Mouse (Mus musculus): Measurements from ENCODE around the gene Wnt7b. TPM values are rescaled to one million over a fixed set of nuclear protein-coding genes. Genes with fewer than 3 reads are reported as not detected.

Wnt7b gene
- total and polyA plus RNA-seq, 3 experiments, result not detected

GRCm38 (mm10) chr15:85532063-85532462, 50.2 kb downstream of the Wnt7b start:
- Histone ChIP-seq H3K9ac (ENCODE audit: insufficient read depth, low read depth) (no peak overlapping the region), H3K27ac (ENCODE audit: insufficient read depth, low read depth) (no peak overlapping the region), H3K36me3 (replicated peaks in 1 of 2; ENCODE audit: control insufficient read depth in 1 of 2, insufficient read depth in 1 of 2, low read length in 1 of 2) (no peaks in the 10 kb centered on the region), H3K4me1 (ENCODE audit: control insufficient read depth in 1 of 2, insufficient read depth in 2 of 2) (no peaks in the 10 kb centered on the region), H3K9me3 (replicated peaks; ENCODE audit: low read length) (no peaks in the 10 kb centered on the region), H3K4me2 (ENCODE audit: insufficient read depth, low read depth, poor library complexity, severe bottlenecking) (no peak overlapping the region), H3K4me3 (replicated peaks in 1 of 3; ENCODE audit: low read depth in 2 of 3, low read length in 2 of 3, poor library complexity in 1 of 3) (no peak overlapping the region), H3K79me2 (replicated peaks; ENCODE audit: control insufficient read depth, extremely low read depth, insufficient read depth, poor library complexity, severe bottlenecking) (no peaks in the 10 kb centered on the region), H3K27me3 (replicated peaks) (peaks cover 90% of the 10 kb centered on the region)
- TF ChIP-seq MAFK (IDR thresholded peaks at IDR 0.05; ENCODE audit: insufficient replicate concordance, low read length), result no peak
- no peak for TF ChIP-seq NRF1 (IDR thresholded peaks at IDR 0.05; ENCODE audit: low read depth, low read length)
- peak in 1 of 2 experiments; percentile 11; a peak in 1 of 4 replicates for TF ChIP-seq CTCF (conservative IDR thresholded peaks at IDR 0.05 in 1 of 2, IDR thresholded peaks at IDR 0.05 in 1 of 2; ENCODE audit: low read depth in 2 of 2, low read length in 2 of 2)
- no peak for TF ChIP-seq KAT2A (IDR thresholded peaks at IDR 0.05; ENCODE audit: insufficient replicate concordance, low read length)
- TF ChIP-seq RAD21 (IDR thresholded peaks at IDR 0.05; ENCODE audit: low read depth, low read length), result no peak; the same call in none of the 2 replicates
- in situ Hi-C loops (cut with MboI; ENCODE audit: low pct_ligation_motif_present, low pct_unique_long_range_greater_than_20kb, low sequenced_read_pairs) (no loop called here), dilution Hi-C loops (cut with MboI; ENCODE audit: extremely low pct_ligation_motif_present, extremely low pct_unique_long_range_greater_than_20kb, low sequenced_read_pairs) (no loop called here)
- DNase-seq (ENCODE audit: extremely low read depth), result no peak

DNA sequence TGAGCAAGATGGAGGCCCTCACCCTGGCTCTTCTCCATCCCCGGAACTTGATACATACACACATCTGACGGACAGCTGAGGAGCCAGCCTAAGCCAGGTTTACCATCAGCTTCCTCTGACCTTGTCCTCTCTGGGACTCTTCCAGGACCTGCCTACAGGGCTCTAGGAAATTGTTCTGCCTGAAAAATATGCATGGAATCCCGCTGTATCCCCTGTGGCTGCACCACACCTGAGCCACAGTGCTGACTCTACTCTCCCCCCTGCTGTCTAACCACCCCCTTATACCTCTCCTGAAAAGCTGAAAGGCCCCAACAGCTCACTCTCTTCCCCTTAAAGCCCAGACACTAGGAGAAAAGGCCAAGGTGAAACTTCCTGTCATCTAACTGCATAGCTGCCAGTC, 52.4 kb downstream of the Wnt7b start:
- H3K4me2 ChIP-seq (ENCODE audit: insufficient read depth, low read depth, poor library complexity, severe bottlenecking), result no peak overlapping the region
- no peaks in the 10 kb centered on the region for H3K4me1 ChIP-seq (ENCODE audit: control insufficient read depth in 1 of 2, insufficient read depth in 2 of 2)
- dilution Hi-C loops (cut with MboI; ENCODE audit: extremely low pct_ligation_motif_present, extremely low pct_unique_long_range_greater_than_20kb, low sequenced_read_pairs), result no loop called here
- no peak overlapping the region for H3K9ac ChIP-seq (ENCODE audit: insufficient read depth, low read depth)
- no peak for TF ChIP-seq MAZ (IDR thresholded peaks at IDR 0.05; ENCODE audit: low read depth, low read length)
- no peak overlapping the region for H3K27ac ChIP-seq (ENCODE audit: insufficient read depth, low read depth)
- in situ Hi-C loops (cut with MboI; ENCODE audit: low pct_ligation_motif_present, low pct_unique_long_range_greater_than_20kb, low sequenced_read_pairs), result no loop called here
- no peak overlapping the region for H3K4me3 ChIP-seq (replicated peaks in 1 of 3; ENCODE audit: low read depth in 2 of 3, low read length in 2 of 3, poor library complexity in 1 of 3)
- no peaks in the 10 kb centered on the region for H3K79me2 ChIP-seq (replicated peaks; ENCODE audit: control insufficient read depth, extremely low read depth, insufficient read depth, poor library complexity, severe bottlenecking)
- H3K36me3 ChIP-seq (replicated peaks in 1 of 2; ENCODE audit: control insufficient read depth in 1 of 2, insufficient read depth in 1 of 2, low read length in 1 of 2), result no peaks in the 10 kb centered on the region
- H3K27me3 ChIP-seq (replicated peaks), result peaks cover 87% of the 10 kb centered on the region
- H3K9me3 ChIP-seq (replicated peaks; ENCODE audit: low read length), result no peaks in the 10 kb centered on the region
- no peak for DNase-seq (ENCODE audit: extremely low read depth)

- Histone ChIP-seq H3K79me2 (replicated peaks; ENCODE audit: control insufficient read depth, extremely low read depth, insufficient read depth, poor library complexity, severe bottlenecking) (no peaks in the 10 kb centered on the region), H3K4me2 (ENCODE audit: insufficient read depth, low read depth, poor library complexity, severe bottlenecking) (no peak overlapping the region), H3K4me1 (ENCODE audit: control insufficient read depth in 1 of 2, insufficient read depth in 2 of 2) (no peaks in the 10 kb centered on the region), H3K36me3 (replicated peaks in 1 of 2; ENCODE audit: control insufficient read depth in 1 of 2, insufficient read depth in 1 of 2, low read length in 1 of 2) (no peaks in the 10 kb centered on the region), H3K9ac (ENCODE audit: insufficient read depth, low read depth) (no peak overlapping the region), H3K27ac (ENCODE audit: insufficient read depth, low read depth) (no peak overlapping the region), H3K9me3 (replicated peaks; ENCODE audit: low read length) (no peaks in the 10 kb centered on the region), H3K4me3 (replicated peaks in 1 of 3; ENCODE audit: low read depth in 2 of 3, low read length in 2 of 3, poor library complexity in 1 of 3) (no peak overlapping the region), H3K27me3 (replicated peaks) (peaks cover 82% of the 10 kb centered on the region)
- no peak for DNase-seq (ENCODE audit: extremely low read depth)
- in situ Hi-C loops (cut with MboI; ENCODE audit: low pct_ligation_motif_present, low pct_unique_long_range_greater_than_20kb, low sequenced_read_pairs) (no loop called here), dilution Hi-C loops (cut with MboI; ENCODE audit: extremely low pct_ligation_motif_present, extremely low pct_unique_long_range_greater_than_20kb, low sequenced_read_pairs) (no loop called here)
- no peak for TF ChIP-seq MYC (IDR thresholded peaks at IDR 0.05; ENCODE audit: low read depth, low read length)
- no peak for TF ChIP-seq ZMIZ1 (IDR thresholded peaks at IDR 0.05; ENCODE audit: low read depth, low read length)
- no peak for TF ChIP-seq HCFC1 (IDR thresholded peaks at IDR 0.05; ENCODE audit: low read depth, low read length)
- TF ChIP-seq SIN3A (IDR thresholded peaks at IDR 0.05; ENCODE audit: low read length), result no peak
- no peak for TF ChIP-seq RCOR1 (conservative IDR thresholded peaks at IDR 0.05; ENCODE audit: low read depth, low read length)
- no peak for TF ChIP-seq KAT2A (IDR thresholded peaks at IDR 0.05; ENCODE audit: insufficient replicate concordance, low read length)
- no peak for TF ChIP-seq IRF4 (IDR thresholded peaks at IDR 0.05; ENCODE audit: low read depth, low read length)
- TF ChIP-seq GABPA (IDR thresholded peaks at IDR 0.05; ENCODE audit: insufficient replicate concordance, low read depth, low read length), result no peak
- no peak for TF ChIP-seq NELFE (IDR thresholded peaks at IDR 0.05; ENCODE audit: low read depth, low read length)
- no peak for TF ChIP-seq RAD21 (IDR thresholded peaks at IDR 0.05; ENCODE audit: low read depth, low read length)
- no peak for TF ChIP-seq E2F4 (IDR thresholded peaks at IDR 0.05; ENCODE audit: insufficient replicate concordance, low read depth, low read length)
Measured at GRCm38 (mm10) chr15:85524404-85524950, 57.8 kb downstream of the Wnt7b start.
